Comparison of ENCODE assay signal across 19 mouse cellular contexts in genomic region chr11:71819901-71820300, GRCm38 (mm10).
"Had no signal": no experiment of that assay in that cellular context is flagged by ENCODE, and none has a peak within 500 bp of the region (broad histone marks: within the 10 kb centered on the region; RNA-seq: fewer than 3 reads in every experiment).

No protein-coding gene starts in this region.

- H3K36me3 ChIP-seq: limb, embryonic 10.5 days; limb, embryonic 13.5 days; liver, embryonic 12.5 days; liver, embryonic 15.5 days; lung, embryonic 15.5 days; midbrain, embryonic 10.5 days; midbrain, embryonic 13.5 days had no signal

- H3K27me3 ChIP-seq: limb, embryonic 13.5 days; liver, embryonic 12.5 days; liver, embryonic 15.5 days; lung, embryonic 15.5 days; megakaryocyte, embryonic 14.5 days; midbrain, embryonic 13.5 days had no signal

- H3K4me1 ChIP-seq: limb, embryonic 10.5 days; limb, embryonic 13.5 days; liver, embryonic 12.5 days; liver, embryonic 15.5 days; lung, embryonic 15.5 days; megakaryocyte, embryonic 14.5 days had no signal

- H3K9me3 ChIP-seq: limb, embryonic 10.5 days; limb, embryonic 13.5 days; liver, embryonic 12.5 days; liver, embryonic 15.5 days; lung, embryonic 15.5 days; megakaryocyte, embryonic 14.5 days; midbrain, embryonic 10.5 days; midbrain, embryonic 13.5 days had no signal

- H3K27ac ChIP-seq: limb, embryonic 10.5 days; limb, embryonic 13.5 days; liver, embryonic 12.5 days; liver, embryonic 15.5 days; lung, embryonic 15.5 days; midbrain, embryonic 10.5 days; midbrain, embryonic 13.5 days; stomach, postnatal 0 days had no signal

- DNase-seq: kidney, adult 18-20 months; kidney, adult 9 months; kidney, postnatal 14 days; kidney, postnatal 4 days; liver; lung, adult 18-20 months; lung, postnatal 10 days; lung, postnatal 36 days; thymus, postnatal 25 days had no signal

- H3K4me3 ChIP-seq: limb, embryonic 10.5 days; limb, embryonic 13.5 days; liver, embryonic 12.5 days; liver, embryonic 15.5 days; lung, embryonic 15.5 days; megakaryocyte, embryonic 14.5 days; midbrain, embryonic 10.5 days; midbrain, embryonic 13.5 days; myocyte had no signal
